Mouse (Mus musculus) CH12.LX (cell line): Measurements from ENCODE around the gene Slc25a21.

Experiments used
- CHD1 ChIP-seq: IDR thresholded peaks from 2 replicates; pipeline ENCODE4 v1.6.1; 2012; ENCODE audit warnings: low read depth, low read length, improper control_type of control experiment, inconsistent platforms
- CHD2 ChIP-seq: IDR thresholded peaks from 2 replicates; pipeline ENCODE4 v1.6.1; 2011; ENCODE audit warnings: low read length, improper control_type of control experiment
- JUN ChIP-seq: IDR thresholded peaks from 2 replicates; pipeline ENCODE4 v1.6.1; 2011; ENCODE audit warnings: low read depth, mild to moderate bottlenecking, low read length, improper control_type of control experiment, moderate library complexity; ENCODE audit not compliant: insufficient read depth
- NELFE ChIP-seq: IDR thresholded peaks from 2 replicates; pipeline ENCODE4 v1.6.1; 2011; ENCODE audit warnings: low read depth, low read length, improper control_type of control experiment
- POLR2A ChIP-seq: IDR thresholded peaks from 2 replicates; pipeline ENCODE4 v1.6.1; 2011; ENCODE audit warnings: low read depth, mild to moderate bottlenecking, improper control_type of control experiment, low read length
- ZMIZ1 ChIP-seq: IDR thresholded peaks from 2 replicates; pipeline ENCODE4 v1.6.1; 2012; ENCODE audit warnings: low read depth, mild to moderate bottlenecking, inconsistent platforms, low read length, improper control_type of control experiment

DNA sequence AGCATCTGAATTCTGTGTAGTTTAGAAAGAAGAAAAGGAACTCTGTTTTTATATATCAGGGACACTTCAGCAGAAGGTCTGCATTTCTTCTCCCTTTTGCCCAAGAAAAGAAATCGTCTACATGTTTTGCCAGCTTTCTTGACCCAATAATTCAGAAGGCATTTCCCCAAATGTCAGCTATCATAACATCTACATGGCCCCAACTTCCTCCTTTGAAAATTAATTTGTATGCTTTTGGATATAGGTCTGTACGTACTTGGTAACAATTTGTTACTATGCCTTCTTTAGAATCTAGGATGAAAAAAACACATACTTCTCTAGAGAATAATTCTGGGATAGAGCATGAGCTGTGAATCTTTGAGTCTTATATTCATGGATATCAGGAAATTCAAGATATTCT, 34.0 kb downstream of the Slc25a21 start:
- TF ChIP-seq CHD2 (no peak), POLR2A (no peak), CHD1 (no peak), NELFE (no peak), ZMIZ1 (no peak), JUN (no peak)
